Mouse (Mus musculus) lung, postnatal 36 days (tissue): ENCODE measurements around the gene Ankrd10.
"Not testable (repeated sequence)": the region's sequence is repeated elsewhere in the genome, so short reads cannot be mapped to it uniquely, and the experiment has no call there.

Experiments
- DNase-seq: peaks from one replicate; pipeline ENCODE4 v3.0.0; 2022; ENCODE audit warnings: mixed read lengths

Ankrd10 gene

DNA sequence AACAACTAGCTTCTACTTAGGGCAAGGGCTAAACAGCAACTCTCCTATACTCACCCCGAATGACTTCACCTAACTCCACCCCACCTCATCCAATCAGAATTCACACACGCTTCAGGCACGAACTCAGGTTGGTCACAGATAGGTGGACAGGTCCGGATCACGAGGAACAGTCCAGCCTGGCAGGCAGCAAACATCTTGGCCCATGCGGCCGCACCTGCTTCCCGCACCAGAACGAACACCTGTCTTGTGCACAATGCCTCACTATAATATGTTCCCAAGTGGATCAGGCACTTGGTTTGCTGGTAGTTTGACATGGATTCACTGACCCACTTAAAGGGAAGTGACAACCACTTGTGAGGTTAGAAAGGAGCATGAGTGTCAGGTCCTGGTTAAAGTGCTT lies 26.7 kb downstream of the Ankrd10 start:
- no peak for DNase-seq

DNA sequence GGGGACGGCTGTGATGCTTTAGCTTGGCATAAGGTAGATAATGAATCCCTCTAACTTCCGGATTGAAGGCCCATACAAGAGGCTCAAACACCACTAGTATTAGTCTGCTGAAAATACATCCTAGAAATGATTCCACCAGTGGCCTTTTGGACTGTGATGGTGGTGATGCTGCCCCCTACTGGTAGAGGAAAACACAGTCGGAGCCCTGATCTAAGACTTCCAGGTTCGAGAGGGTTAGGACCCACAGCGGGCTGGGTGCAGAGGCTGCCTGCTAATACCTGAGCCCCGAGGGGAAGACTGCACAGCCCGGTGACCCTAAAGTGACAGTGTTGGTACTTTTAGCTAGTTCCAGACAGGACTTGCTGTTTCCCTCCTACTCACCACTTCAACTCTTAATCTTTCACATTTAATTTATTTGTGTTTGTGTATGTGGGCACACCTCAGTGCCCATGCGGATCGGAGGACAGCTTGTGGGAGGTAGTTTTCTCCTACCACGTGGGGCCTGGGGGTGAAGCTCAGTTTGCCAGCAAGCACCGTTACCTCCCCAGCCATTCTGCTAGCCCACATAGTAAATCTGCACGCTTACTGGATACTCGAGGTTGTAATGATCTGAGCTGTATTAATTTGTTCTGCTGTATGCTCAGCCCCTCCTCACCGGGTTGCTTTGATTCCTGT lies 33.4 kb downstream of the Ankrd10 start:
- peak; percentile 81 for DNase-seq

DNA sequence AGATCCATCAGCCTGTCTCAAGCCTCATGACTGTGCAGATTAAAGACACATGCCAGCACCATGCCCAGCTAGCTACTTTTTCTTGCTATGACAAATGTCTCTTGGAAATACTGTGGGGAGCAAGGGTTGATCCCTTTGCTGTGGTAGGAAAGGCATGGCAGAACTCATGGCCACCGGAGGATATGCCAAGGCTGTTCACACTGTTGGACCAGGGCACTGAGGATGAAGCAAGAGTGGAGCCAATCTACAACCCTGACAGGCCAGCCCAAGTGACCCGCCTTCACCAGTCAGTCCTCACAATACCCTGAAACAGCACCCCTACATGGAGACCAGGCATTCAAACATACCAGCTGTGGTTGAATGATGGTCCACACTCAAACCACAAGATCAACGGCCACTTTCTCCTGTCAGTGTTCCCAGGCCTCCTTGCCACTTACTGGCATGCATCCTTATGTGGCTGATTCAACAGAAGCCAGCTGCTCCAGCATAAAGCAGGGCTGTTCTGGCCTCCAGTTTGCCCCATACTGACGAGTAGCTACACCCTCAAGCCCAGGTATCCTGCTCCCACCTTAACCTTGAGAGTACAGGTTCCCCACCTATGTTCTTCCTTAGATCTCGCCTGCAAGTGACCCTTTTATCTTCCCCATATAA lies 35.1 kb downstream of the Ankrd10 start:
- no peak for DNase-seq

DNA sequence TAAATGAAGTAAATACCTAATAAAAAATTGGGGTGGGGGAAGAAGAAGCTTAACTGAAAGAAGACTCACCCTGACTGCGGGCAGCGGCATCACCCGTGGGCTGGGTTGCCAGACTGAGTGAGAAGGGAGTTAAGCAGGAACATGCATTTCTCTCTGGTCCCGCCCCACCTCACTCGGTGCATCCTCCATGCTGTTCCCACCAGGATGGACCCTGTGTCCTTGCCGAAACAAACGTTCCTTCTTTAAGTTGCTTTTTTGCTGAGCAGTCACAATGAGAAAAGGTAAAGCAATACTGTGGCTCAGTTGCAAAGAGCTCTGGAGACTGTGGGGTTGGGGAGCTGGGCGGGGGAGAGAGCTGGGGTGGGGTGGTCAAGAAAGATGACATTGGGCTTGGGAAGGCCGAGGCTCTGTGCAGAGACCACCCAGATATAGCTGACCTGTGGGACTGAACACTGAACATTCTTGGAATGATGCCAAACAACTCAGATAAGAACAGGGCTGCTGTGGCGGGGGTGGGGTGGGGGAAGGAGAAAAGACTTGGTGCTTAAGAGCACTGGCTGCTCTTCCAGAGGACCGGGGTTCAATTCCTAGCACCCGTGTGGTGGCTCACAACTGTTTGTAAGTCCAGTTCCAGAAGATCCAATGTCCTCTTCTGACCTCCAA lies 42.2 kb downstream of the Ankrd10 start:
- DNase-seq = no peak

DNA sequence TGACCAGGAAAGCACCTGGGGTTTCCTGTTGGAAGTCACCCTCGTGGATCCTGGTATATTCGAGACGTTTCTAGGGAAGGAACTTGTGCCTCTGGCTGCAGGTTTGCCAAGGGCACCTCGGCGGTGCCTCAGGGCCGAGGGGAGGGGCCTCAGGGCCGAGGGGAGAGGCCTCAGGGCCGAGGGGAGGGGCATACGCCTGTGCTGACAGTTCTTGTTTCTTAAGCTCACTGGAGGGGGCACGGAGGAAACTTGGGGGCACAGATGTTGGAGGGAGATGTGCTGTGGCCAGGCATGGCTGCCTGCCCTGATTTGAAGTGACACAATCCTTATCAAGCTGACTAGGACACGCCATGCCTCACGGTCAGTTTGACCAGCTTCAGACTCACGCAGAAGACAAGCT lies 43.3 kb downstream of the Ankrd10 start:
- DNase-seq = no peak

DNA sequence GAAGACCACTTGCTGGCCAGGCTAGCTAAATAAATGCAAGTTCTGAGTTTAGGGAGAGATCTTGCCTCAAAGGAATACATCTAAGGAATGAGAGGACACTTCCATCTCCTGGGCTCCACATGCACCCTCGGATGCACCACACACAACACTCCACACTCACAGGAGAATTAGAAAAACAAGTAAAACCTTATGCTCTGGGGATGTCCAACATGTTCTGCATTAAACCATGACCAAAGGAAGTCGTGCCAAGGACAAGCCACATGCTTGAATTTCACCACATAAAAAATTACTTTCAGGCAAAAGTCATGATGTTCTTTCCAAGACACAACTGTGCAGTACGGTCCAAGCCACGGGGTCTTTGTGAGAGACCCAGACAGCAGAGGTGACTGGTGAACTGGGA lies 43.7 kb downstream of the Ankrd10 start:
- no peak for DNase-seq

DNA sequence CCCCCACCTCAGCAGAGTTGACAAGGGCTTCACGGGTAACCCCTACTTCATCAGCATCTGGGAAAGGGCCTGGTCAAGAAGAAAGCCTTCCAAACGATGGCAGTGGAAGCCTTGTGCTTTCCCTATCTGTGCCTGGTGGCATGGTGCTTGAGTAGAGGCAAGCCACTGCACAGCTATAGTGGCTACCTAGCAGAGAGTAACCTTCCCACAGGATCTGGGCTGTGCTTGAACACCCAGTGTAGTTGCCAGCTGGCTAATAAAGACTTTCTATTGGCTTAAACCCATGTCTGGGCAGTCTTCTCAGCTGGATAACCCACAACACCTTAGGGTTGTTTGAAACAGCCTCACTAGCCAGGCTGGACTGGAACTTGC lies 49.2 kb downstream of the Ankrd10 start:
- no peak for DNase-seq

DNA sequence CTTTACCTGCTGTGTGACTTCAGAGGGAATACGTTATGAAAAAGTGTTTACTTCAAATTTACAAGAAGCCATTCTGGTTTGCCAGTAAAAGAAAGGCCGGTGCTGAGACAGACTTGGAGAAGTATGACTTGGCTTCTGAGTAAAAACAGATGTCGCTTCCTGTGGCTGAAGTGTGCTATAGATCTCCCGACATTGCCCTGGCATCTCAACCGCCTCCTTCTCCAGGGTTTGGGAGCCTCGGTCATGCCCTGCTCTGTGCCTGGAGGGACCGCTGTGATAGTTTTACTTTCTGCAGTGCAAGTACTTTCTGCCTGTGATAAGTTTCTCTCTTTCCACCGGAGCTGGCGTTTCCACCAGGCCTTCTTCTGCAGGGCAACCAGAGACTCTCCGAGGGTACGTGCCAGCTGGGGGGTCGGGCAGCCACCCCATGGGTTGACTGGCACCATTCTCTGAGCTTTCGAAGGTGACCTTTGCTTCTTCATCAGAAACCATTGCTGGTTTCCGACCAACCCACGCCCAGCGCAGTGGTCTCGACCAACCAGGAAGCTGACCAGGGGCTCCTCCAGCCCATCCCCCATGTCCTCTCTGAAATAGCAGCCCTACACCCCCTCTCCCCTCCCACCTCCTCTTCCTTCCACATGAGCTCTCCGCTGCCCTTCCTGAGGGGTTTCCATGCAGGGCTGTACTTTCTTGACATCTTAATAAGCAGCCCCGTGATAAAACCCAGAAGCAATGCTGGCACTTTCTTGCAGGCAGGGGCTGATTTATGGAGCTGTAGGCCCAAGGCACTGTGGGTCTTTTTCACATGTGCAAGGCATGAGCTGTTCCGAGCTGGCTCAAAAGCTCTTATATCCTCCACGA lies 49.8 kb downstream of the Ankrd10 start:
- DNase-seq = no peak

DNA sequence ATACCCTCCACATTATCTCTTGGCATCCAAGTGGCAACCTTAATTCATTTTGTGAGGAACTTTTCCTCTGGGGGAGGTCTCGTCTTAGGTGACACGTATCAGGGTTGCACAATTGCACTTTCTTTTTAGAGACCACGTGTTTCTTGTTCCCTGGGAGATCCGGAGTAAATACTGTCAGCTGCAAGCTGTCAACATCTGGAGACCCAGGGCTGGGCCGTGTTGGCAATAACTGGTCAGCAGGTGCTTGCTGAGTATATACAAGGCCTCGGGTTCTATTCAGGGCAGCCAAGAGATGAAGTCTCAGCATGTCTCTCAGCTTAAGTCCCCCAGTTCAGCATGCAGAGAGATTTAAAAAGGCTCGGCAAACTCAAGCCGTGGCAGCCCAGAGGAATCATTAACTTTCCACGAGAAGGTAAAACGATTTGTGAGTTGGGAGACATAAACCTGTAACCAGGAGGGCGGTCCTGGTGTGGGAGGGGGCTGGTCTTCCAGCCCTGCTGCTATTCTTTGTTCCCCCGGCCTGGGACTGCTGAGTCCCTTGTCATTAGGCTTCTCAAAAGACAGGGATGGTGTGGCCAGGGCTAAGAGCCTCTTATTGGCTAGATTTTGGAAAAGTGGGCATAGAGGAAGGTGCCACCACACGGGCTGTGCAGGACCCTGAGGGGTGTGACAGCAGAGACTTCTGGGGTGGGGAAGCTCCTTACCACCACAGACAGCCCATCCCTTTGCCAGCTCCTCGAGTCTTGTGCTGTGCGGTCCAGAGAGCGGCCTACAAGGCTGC lies 59.8 kb downstream of the Ankrd10 start:
- peak; percentile 51 for DNase-seq

DNA sequence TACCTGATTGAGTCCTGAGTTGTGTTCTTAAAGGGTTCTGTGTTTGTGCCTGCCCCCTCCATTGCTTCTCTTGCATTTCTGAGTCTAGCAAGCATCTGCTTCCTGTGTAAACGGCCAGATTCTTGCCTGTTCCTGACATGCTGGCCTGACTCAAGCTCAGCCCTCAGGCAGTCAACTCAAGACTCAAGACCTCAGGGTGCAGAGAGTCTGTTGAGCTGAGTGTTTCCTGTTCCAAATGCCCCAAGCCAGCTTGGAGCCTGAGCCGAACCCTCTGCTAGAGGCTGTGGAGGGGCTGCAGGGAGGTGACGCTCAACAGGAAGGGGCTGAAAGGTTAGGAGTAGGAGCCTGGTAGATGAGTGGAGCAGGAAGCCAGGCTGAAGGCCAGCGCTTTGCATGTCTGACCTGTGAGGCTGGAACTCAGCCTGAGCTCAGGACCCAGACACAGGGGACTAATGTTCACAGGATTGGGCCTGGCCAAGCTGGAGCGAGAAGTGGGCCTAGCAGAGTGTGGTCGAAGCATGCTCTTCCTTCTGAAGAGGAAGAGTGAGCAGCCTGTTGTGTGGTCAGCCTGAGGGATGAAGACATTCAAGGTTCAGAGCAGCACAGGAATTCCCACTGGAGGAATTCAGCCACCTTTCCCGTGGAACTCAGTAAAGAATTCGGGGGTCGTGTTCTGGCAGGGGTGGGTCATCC lies 60.5 kb downstream of the Ankrd10 start:
- no peak for DNase-seq

DNA sequence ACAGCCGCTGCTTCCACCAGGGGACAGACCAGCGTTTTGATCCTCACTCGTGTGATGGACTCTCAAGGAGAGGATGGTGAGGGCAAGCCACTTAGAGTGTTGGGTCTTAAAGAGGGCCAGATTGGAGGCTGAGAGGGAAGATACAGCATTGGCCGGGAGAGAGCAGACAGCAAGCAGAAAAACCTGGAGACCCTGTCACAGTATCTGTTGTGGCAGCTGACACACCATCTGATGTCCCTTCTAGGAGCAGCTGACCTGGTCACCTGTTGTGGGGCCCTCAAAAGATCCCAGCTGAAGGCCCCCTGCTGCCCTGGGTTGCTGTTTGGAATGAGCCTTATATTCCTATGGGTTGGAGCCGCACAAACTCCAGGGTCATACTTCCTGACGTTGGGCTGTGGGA lies 63.1 kb downstream of the Ankrd10 start:
- DNase-seq = no peak

DNA sequence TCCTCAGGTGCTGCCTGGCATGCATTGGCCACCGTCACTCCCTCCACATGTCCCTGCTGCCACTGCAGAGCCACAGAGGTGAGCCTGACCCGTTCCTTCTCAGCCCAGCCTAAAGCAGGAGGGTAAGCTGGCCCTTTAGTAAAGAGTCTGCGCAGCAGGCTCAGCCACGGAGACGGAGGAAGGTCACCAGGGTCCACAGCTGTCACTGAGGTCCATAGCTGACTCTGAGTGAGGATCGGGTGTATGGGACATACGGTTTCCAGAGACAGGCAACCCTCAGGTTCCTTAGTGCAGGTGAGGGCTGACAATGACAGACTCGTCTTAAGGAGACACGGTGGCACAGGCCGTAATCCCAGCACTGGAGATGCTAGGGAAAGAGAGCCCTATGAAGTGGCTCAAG lies 63.6 kb downstream of the Ankrd10 start:
- no peak for DNase-seq

DNA sequence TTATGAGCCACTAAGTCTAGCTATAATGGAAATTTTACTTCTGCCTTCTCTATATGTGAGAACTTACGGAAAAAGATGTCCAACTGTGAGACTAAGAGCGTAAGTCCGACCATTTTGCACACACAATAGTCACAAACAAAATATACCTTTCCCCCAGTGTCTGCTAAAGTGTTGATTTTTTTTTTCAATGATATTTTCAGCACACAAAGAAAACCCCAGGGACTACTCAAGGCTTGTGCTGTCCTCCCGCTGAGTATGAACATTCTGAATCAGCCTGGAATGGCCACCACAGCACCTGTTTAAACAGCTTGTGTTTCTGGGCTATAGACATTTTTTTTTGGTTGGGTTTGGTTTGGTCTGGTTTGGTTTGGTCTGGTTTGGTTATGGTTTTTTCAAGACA lies 64.8 kb downstream of the Ankrd10 start:
- DNase-seq = no peak

DNA sequence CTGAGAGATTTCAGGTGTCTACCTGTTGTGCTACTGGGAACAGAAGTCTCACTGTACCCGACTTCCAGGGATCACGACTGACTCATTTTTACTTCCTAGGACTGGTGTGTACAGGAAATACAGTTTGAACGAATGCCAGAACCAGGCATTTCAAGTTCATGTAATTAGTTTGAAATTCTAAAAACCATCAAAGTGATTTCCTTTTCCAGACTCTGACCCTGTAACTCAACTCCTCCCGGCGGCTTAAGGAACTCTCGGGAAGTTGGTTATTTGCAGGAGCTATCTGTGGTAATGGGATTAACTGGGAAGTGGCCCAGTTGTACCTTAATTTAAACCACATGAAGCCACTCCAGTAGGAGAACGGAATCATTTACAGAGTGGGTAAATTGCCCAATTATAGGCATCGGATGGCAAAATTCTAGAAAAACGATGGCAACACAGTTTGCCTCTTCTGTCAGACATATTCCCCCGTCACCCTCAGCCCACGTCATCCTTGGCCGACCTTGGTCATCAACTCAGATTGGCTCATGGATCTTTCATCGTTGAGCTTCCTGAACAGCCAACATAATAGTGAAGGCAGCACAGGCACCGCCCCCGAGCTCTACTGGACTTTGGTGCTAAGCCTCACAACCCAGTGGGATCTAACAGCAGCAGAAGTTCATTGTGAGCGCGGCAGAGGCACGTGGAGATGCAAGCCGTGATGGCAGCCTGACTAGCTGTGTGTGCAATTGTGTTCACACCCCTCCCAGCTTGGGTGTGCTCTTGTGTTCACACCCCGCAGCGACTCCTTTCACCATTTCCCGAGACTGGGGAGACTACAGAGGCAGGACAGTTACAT lies 66.1 kb downstream of the Ankrd10 start:
- DNase-seq = no peak

DNA sequence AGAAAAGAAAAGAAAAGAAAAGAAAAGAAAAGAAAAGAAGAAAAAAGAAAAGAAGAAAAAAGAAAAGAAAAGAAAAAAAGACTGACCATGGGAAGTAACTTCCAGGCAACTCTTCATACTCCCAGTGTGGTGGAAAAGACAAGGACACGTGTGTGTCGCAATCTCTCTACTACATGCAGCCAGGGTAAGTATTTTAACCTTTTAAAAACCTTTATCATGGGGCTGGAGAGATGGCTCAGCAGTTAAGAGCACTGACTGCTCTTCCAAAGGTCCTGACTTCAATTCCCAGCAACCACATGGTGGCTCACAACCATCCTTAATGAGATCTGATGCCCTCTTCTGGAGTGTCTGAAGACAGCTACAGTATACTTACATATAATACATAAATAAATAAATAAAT lies 67.4 kb downstream of the Ankrd10 start:
- DNase-seq = not testable (repeated sequence)

DNA sequence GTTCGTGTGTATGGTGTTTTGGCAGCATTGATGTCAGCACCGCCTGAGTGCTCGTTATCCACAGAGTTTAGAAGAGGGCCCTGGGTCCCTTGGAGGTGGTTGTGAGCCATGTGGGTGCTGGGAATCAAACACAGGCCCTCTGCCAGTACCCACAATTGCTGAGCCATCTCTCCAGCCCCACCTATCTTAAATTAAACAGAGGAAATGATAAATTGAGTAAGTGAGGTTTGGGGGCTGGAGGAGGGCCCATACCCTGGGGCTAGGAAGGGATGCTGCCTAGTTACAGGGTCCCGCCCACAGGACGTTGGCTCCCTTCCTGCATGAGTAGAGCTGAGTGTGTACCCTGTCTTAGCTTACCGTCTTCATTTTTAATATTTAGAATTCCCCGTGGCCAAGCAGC lies 70.8 kb downstream of the Ankrd10 start:
- DNase-seq = no peak

DNA sequence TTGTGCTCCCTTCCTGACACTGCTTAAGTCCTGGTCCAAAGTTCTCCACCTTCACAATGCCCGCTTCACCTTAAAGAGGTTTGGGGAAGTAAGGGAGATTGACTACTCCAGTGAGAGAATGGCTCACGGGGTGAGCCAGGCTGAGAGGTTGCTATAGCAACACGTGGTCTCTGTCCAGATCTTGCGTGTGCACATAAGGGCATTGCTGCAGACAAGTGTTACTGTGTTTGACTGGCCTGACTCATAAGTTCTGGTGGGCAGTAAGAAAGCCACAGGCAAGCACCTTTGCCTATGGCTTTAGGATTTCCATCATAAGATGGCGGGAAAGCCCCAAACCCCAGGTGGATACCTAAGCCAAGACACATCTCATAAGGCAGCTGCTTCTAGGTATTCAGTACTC lies 71.3 kb downstream of the Ankrd10 start:
- peak; percentile 23 for DNase-seq
